ENCODE assay signal across 7 mouse cellular contexts in the genomic region with DNA sequence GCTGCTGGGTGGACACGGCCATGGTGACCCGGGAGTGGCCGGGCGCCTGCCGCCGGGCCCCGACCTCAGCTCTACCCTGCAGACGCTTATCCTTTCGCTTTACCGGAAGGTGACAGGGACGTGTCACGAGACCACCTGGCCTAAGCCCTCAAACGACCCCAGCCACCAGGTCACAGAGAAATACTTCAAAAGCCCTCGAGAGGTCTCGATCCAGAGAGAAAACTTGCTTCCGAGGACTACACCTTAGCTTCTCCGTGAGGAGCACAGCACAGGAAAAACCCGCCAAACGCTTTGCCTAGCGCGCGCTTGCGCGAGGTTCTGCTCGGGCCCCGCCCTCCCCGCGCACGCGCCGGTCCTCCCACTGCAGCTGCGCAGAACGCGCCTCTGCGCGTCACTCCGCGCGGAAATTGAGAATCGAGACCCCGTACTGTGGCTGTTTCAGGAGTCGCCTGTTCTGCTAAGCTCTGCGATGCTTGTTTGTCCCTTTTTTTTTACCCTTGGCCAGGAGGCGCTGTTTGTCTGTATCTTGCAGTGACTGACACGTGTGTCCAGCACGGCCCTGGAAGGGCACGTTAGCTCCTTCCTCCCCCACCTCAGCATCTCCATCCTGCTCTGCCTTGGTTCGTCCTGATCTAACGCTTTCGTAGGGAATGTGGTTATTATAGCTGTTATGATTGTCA. TPM values are rescaled to one million over a fixed set of nuclear protein-coding genes. Genes with fewer than 3 reads are reported as not detected.
A peak's percentile ranks its signal among the peaks of the same experiment; 100 is the strongest.
DNase-seq lines count a peak whose midpoint lies in the region; ATAC-seq and TF ChIP-seq lines count a peak whose summit lies in the region.

A gene (minus strand): TSS at position 320 of the 680 bp plus-strand sequence.

- peak within 1 kb of the TSS; percentile 51 for H3K9ac ChIP-seq in intestine, postnatal 0 days (ENCODE audit: low read depth, low read length)
- H3K9ac ChIP-seq in midbrain, embryonic 12.5 days (replicated peaks), result peak within 1 kb of the TSS; percentile 72

- WGBS in intestine, postnatal 0 days, result under 1% methylated on average over 50 of the region's 50 CpGs
- whole genome bisulfite sequencing in midbrain, embryonic 12.5 days, result under 1% methylated on average over 50 of the region's 50 CpGs
- WGBS in small intestine, adult 2 months, result under 1% methylated on average over 50 of the region's 50 CpGs

- DNase-seq in adrenal gland, adult 2 months, result peak; percentile 93
- peak; percentile 84 for DNase-seq in embryo, embryonic 11.5 days (ENCODE audit: low read depth, low spot score)
- DNase-seq in gonadal fat pad, adult 2 months (ENCODE audit: low read depth), result no peak
- DNase-seq in left cerebral cortex, postnatal 4 days, result peak; percentile 90

- H3K27me3 ChIP-seq in intestine, postnatal 0 days (replicated peaks; ENCODE audit: control insufficient read depth, insufficient read depth, low read length), result no peaks in the 10 kb centered on the region
- H3K27me3 ChIP-seq in midbrain, embryonic 12.5 days, result no peaks in the 10 kb centered on the region
- no peaks in the 10 kb centered on the region for H3K27me3 ChIP-seq in small intestine, adult 2 months (ENCODE audit: control insufficient read depth, insufficient read depth, low read length)

- intact Hi-C loops in left cerebral cortex, postnatal 4 days (cut with DNase I), result loop anchor here (10.0 kb wide), 1 partner anchor 81 kb away; a partner anchor contains a TSS

- peak; percentile 56 for TF ChIP-seq POLR2A in small intestine, adult 2 months (IDR thresholded peaks at IDR 0.05; ENCODE audit: low read depth, low read length)

- H3K4me2 ChIP-seq in intestine, postnatal 0 days (replicated peaks; ENCODE audit: low read depth), result peak within 1 kb of the TSS; percentile 88
- H3K4me2 ChIP-seq in midbrain, embryonic 12.5 days (replicated peaks), result peak within 1 kb of the TSS; percentile 92

- ATAC-seq in intestine, postnatal 0 days, result peak; percentile 79
- peak; percentile 74 for ATAC-seq in midbrain, embryonic 12.5 days (ENCODE audit: low FRiP score, low read depth)

- peak; percentile 39 for TF ChIP-seq CTCF in intestine, postnatal 0 days (IDR thresholded peaks at IDR 0.05; ENCODE audit: low read depth)
- peak; percentile 6; the same call in 1 of the 2 replicates for TF ChIP-seq CTCF in small intestine, adult 2 months (IDR thresholded peaks at IDR 0.05; ENCODE audit: extremely low read depth, insufficient read length, insufficient replicate concordance, low read depth, low read length)

- peaks cover 9% of the 10 kb centered on the region; the same call in 1 of the 2 replicates for H3K36me3 ChIP-seq in intestine, postnatal 0 days (ENCODE audit: control insufficient read depth, insufficient read depth)
- H3K36me3 ChIP-seq in midbrain, embryonic 12.5 days, result peaks cover 7% of the 10 kb centered on the region; the same call in 1 of the 2 replicates
- H3K36me3 ChIP-seq in small intestine, adult 2 months (ENCODE audit: control insufficient read depth, insufficient read depth, low read length), result 0 out of 2 replicates have a peak, but pooled peaks cover 2% of the 10 kb centered on the region

- H3K4me1 ChIP-seq in intestine, postnatal 0 days (replicated peaks; ENCODE audit: control insufficient read depth, insufficient read depth, low read length), result no peaks in the 10 kb centered on the region
- peaks cover 25% of the 10 kb centered on the region for H3K4me1 ChIP-seq in midbrain, embryonic 12.5 days
- H3K4me1 ChIP-seq in small intestine, adult 2 months (ENCODE audit: control insufficient read depth, insufficient read depth, insufficient read length, low read length), result peaks cover 9% of the 10 kb centered on the region; the same call in 1 of the 2 replicates

- H3K9me3 ChIP-seq in intestine, postnatal 0 days (ENCODE audit: control insufficient read depth), result no peaks in the 10 kb centered on the region
- no peaks in the 10 kb centered on the region for H3K9me3 ChIP-seq in midbrain, embryonic 12.5 days

- H3K27ac ChIP-seq in intestine, postnatal 0 days (ENCODE audit: low read depth, low read length), result peak within 1 kb of the TSS; percentile 52
- H3K27ac ChIP-seq in midbrain, embryonic 12.5 days (replicated peaks), result peak within 1 kb of the TSS; percentile 21; the same call in 1 of the 2 replicates
- peak within 1 kb of the TSS; percentile 15 for H3K27ac ChIP-seq in small intestine, adult 2 months (ENCODE audit: insufficient read depth, low read depth, low read length)

- H3K4me3 ChIP-seq in intestine, postnatal 0 days (ENCODE audit: low read depth, low read length), result peak within 1 kb of the TSS; percentile 64
- peak within 1 kb of the TSS; percentile 67 for H3K4me3 ChIP-seq in midbrain, embryonic 12.5 days
- peak within 1 kb of the TSS; percentile 89 for H3K4me3 ChIP-seq in small intestine, adult 2 months (ENCODE audit: low read depth, low read length)

RNA-seq across cellular contexts. Expression of the gene that starts here (rescaled TPM):
- total RNA-seq in adrenal gland, adult 2 months (2021), result 10 to 100 TPM; 15.9 to 20.4 TPM
- 36.0 and 41.0 TPM in 2 replicates for polyA plus RNA-seq in adrenal gland, adult 2 months (2012; rRNA removed)
- polyA plus RNA-seq in gonadal fat pad, adult 2 months (2012; rRNA removed), result 29.1 and 43.2 TPM in 2 replicates
- polyA plus RNA-seq in intestine, postnatal 0 days (2015; fragmentation: Nextera tagmentation; extraction: Ambion mirVana), result 23.5 and 23.9 TPM in 2 replicates
- 10 to 100 TPM; 14.3 to 16.4 TPM for total RNA-seq in left cerebral cortex, postnatal 4 days (2021)
- 57.4 and 59.6 TPM in 2 replicates for polyA plus RNA-seq in midbrain, embryonic 12.5 days (2016; fragmentation: Nextera tagmentation; extraction: Ambion mirVana)
- 14.2 and 40.8 TPM in 2 replicates for polyA plus RNA-seq in small intestine, adult 2 months (2012; rRNA removed)
